Mouse (Mus musculus) adrenal gland, adult 18-20 months (tissue): ENCODE measurements around the gene Ddost. TPM values are rescaled to one million over a fixed set of nuclear protein-coding genes. Genes with fewer than 3 reads are reported as not detected.

Experiments
- DNase-seq, 2 experiments: peaks; one replicate each; pipeline ENCODE4 v3.0.0; 2021 to 2022; ENCODE audit warnings: low spot score in 2 of 2
- long read RNA-seq, 2 experiments: library from polyadenylated mRNA; stranded (forward); transcript quantifications; one replicate each; pipeline ENCODE4 v2.0.0; 2021
- total RNA-seq, 2 experiments: library from RNA; stranded (reverse); gene quantifications; 1 replicate in 1 of 2; 2 replicates in 1 of 2; pipeline ENCODE4 v1.2.3; 2021

Ddost gene
- total RNA-seq = 100 to 1,000 TPM; 115 to 119 TPM
- long read RNA-seq, experiment 1, transcript Ddost-201 (11 exons, 2,120 nt) = major isoform, 177 of 191 reads
- long read RNA-seq, experiment 1, partial matches to known transcripts = 6 of 191 reads
- long read RNA-seq, experiment 1, other reads (novel, unspliced or antisense) = 8 of 191 reads
- long read RNA-seq, experiment 2, transcript Ddost-201 (11 exons, 2,120 nt) = major isoform, 383 of 421 reads
- long read RNA-seq, experiment 2, partial matches to known transcripts = 26 of 421 reads
- long read RNA-seq, experiment 2, other reads (novel, unspliced or antisense) = 12 of 421 reads

GRCm38 (mm10) chr4:138304340-138305104 lies at the start of gene Ddost:
Ddost (plus strand) TSS chr4:138304730.
- peak; percentile 89 to 92 for DNase-seq

- DNase-seq = no peak
Measured at GRCm38 (mm10) chr4:138257116-138257687, 47.3 kb upstream of the Ddost start.

GRCm38 (mm10) chr4:138258663-138259062 lies 45.9 kb upstream of the Ddost start:
- DNase-seq = no peak

- DNase-seq = no peak
Measured at GRCm38 (mm10) chr4:138259482-138259881, 45.0 kb upstream of the Ddost start.

- DNase-seq = peak; percentile 86 to 90
Measured at GRCm38 (mm10) chr4:138261843-138262681, 42.5 kb upstream of the Ddost start.

GRCm38 (mm10) chr4:138267869-138268268 lies 36.7 kb upstream of the Ddost start:
- DNase-seq = no peak

- no peak for DNase-seq
Measured at GRCm38 (mm10) chr4:138272011-138272997, 32.2 kb upstream of the Ddost start.

GRCm38 (mm10) chr4:138278346-138278745 lies 26.2 kb upstream of the Ddost start:
- DNase-seq = no peak

- peak in 1 of 2 experiments; percentile 45 for DNase-seq
Measured at GRCm38 (mm10) chr4:138282834-138283233, 21.7 kb upstream of the Ddost start.

- DNase-seq = no peak
Measured at GRCm38 (mm10) chr4:138286411-138286810, 18.1 kb upstream of the Ddost start.

GRCm38 (mm10) chr4:138288691-138289090 lies 15.8 kb upstream of the Ddost start:
- DNase-seq = no peak

GRCm38 (mm10) chr4:138292028-138292427 lies 12.5 kb upstream of the Ddost start:
- no peak for DNase-seq

GRCm38 (mm10) chr4:138293261-138293948 lies 11.1 kb upstream of the Ddost start:
- no peak for DNase-seq

- DNase-seq = no peak
Measured at GRCm38 (mm10) chr4:138293949-138294550, 10.5 kb upstream of the Ddost start.

GRCm38 (mm10) chr4:138301271-138301780 lies 3.2 kb upstream of the Ddost start:
- DNase-seq = no peak

- DNase-seq = no peak
Measured at GRCm38 (mm10) chr4:138303011-138303410, 1.5 kb upstream of the Ddost start.

- DNase-seq = no peak
Measured at GRCm38 (mm10) chr4:138303742-138304141, 788 bp upstream of the Ddost start.

- no peak for DNase-seq
Measured at GRCm38 (mm10) chr4:138307025-138307424, 2.5 kb downstream of the Ddost start.

- DNase-seq = no peak
Measured at GRCm38 (mm10) chr4:138307739-138308138, 3.2 kb downstream of the Ddost start.
